Mouse (Mus musculus) heart, embryonic 11.5 days (tissue): ENCODE results near the gene Syce2. TPM values are rescaled to one million over a fixed set of nuclear protein-coding genes. Genes with fewer than 3 reads are reported as not detected.

Experiments
- ATAC-seq: fragments of 200-750 bp; cut with Nextera tagmentation; replicated peaks from 2 replicates; pipeline ENCODE4 v1.8.0; 2017; ENCODE audit warnings: moderate library complexity; ENCODE audit not compliant: insufficient number of reproducible peaks, low FRiP score, low TSS enrichment
- H3K27ac ChIP-seq: fragments of 300-500 bp; sonication (generic); 2 replicates; pipeline ENCODE4 v1.5.1; 2014; ENCODE audit warnings: mild to moderate bottlenecking, low read depth, low read length
- H3K27me3 ChIP-seq: fragments of 300-500 bp; sonication (generic); 2 replicates; pipeline ENCODE4 v1.6.1; 2014; ENCODE audit warnings: mild to moderate bottlenecking, low read length, mixed read lengths; ENCODE audit not compliant: control insufficient read depth, insufficient read depth
- H3K36me3 ChIP-seq: fragments of 300-500 bp; sonication (generic); 2 replicates; pipeline ENCODE4 v1.6.1; 2014; ENCODE audit warnings: mild to moderate bottlenecking, low read length, moderate library complexity, mixed read lengths; ENCODE audit not compliant: control insufficient read depth, insufficient read depth
- H3K4me1 ChIP-seq: fragments of 300-500 bp; sonication (generic); 2 replicates; pipeline ENCODE4 v1.6.1; 2014; ENCODE audit warnings: low read length; ENCODE audit not compliant: control insufficient read depth, insufficient read depth
- H3K4me2 ChIP-seq: fragments of 300-500 bp; sonication (generic); 2 replicates; pipeline ENCODE4 v1.6.1; 2014; ENCODE audit warnings: mild to moderate bottlenecking, moderate library complexity
- H3K4me3 ChIP-seq: fragments of 300-500 bp; sonication (generic); 2 replicates; pipeline ENCODE4 v1.5.1; 2014; ENCODE audit warnings: low read depth, low read length
- H3K9ac ChIP-seq: fragments of 300-500 bp; sonication (generic); 2 replicates; pipeline ENCODE4 v1.6.1; 2014; ENCODE audit warnings: mild to moderate bottlenecking, low read depth, low read length, moderate library complexity
- H3K9me3 ChIP-seq: fragments of 300-500 bp; sonication (generic); replicated peaks from 2 replicates; pipeline ENCODE4 v1.6.1; 2016; ENCODE audit warnings: low read length; ENCODE audit not compliant: control insufficient read depth
- WGBS: fragments of 180-500 bp; shearing (Covaris S2); extraction: QIAGEN DNeasy Blood & Tissue Kit; methylation state at CpG from one replicate; pipeline ENCODE4 v1.1.7; 2014; ENCODE audit not compliant: insufficient replicate concordance; 5-methylcytosine and 5-hydroxymethylcytosine counted together
- polyA plus RNA-seq: library from polyadenylated mRNA; unstranded; fragments of >200 nt; fragmentation: Nextera tagmentation; extraction: Ambion mirVana; gene quantifications from 2 replicates; pipeline ENCODE4 v1.2.1, GENCODE M21; 2014

Syce2 gene
- polyA plus RNA-seq, 1 experiment from 2014 or later, result 49.6 TPM

DNA sequence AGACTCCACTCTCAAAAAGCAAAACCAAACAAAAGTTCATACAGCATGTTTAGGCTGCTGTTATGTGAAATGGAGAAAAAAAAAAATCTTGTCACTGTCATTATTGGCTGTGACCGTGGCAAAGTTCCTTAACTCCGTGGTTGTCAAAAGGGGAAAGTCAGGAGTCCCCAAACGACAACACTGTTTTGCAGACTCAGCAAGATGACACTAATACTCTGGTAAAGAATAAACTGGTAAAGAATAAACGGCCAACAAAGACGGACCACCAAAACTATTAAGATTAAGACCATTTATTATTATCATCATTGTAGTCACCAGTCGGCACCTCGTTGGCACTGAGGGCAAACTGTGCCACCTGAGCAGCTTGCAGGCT, 32.0 kb upstream of the Syce2 start:
- Histone ChIP-seq H3K9me3 (no peaks in the 10 kb centered on the region), H3K4me2 (peak overlapping the region; percentile 73), H3K27ac (peak overlapping the region; percentile 95), H3K4me1 (peaks cover 23% of the 10 kb centered on the region), H3K36me3 (peaks cover 56% of the 10 kb centered on the region), H3K27me3 (no peaks in the 10 kb centered on the region), H3K9ac (peak overlapping the region; percentile 94), H3K4me3 (peak overlapping the region; percentile 80)
- ATAC-seq, result no peak
- 4% methylated on average over 7 of the region's 7 CpGs for WGBS

DNA sequence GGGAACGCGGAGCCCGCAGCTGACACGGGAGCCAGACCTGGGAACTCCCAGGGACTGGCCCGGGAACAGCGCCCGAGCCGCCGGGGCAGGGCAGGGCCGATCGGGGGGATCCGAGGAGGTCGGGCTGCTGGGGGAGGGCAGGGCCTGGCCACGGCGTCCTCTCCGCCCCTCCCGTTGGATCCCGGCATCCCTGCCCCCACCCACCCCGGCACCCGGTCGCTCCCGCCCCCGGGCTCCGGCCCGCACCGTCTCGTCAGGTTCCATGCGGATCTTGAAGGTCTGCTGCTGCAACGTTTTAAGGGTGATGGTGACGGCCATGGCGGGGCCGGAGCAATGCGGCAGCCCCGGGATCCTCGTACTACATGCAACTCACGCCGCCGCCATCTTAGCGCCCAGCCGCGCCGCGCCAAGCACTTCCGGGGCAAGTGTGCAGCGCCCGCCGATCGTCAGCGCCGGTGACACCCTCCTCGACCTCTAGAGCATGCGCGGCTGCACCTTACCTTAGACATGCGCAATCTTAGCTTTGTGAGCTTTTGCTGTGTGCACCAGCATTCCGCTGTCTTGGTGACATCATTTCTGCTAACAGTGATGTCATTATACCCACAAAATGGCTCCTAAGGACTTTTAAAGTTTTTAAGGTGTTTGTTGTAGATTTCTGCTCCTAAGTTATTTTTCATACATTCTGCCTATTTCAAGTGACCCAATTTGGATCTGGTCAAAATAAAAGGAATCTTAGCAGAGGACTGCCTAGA, 31.5 kb upstream of the Syce2 start, which contains the start of gene Rad23a:
Gene Rad23a (minus strand): TSS at position 418 of the 752 bp plus-strand sequence.
- Histone ChIP-seq H3K4me1 (peaks cover 26% of the 10 kb centered on the region), H3K36me3 (peaks cover 55% of the 10 kb centered on the region), H3K27ac (peak within 1 kb of the TSS; percentile 95), H3K9me3 (no peaks in the 10 kb centered on the region), H3K27me3 (no peaks in the 10 kb centered on the region), H3K9ac (peak within 1 kb of the TSS; percentile 94), H3K4me3 (peak within 1 kb of the TSS; percentile 80), H3K4me2 (peak within 1 kb of the TSS; percentile 73)
- WGBS, result 1% methylated on average over 55 of the region's 55 CpGs
- ATAC-seq, result peak; percentile 84

DNA sequence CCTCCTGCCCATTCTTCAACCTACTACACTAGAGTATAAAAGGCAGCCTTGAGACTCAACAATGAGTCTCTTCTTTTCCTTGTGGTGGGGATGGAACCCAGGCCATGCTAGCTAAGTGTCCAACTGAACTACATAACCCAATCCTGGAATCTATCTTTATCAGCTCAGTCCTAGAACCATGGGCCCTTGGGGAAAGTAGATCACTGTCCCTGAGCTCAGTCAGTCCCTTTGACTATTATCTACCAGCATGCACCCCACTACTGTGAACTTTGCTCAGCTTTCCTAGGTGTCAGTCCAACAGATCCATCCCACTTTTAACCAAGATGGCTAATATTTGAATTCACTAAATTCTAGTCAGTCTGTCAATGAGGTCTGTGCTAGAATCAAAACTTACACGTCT, 30.4 kb upstream of the Syce2 start:
- Histone ChIP-seq H3K27me3 (no peaks in the 10 kb centered on the region), H3K9ac (no peak overlapping the region), H3K36me3 (peaks cover 51% of the 10 kb centered on the region), H3K4me1 (peaks cover 27% of the 10 kb centered on the region), H3K4me2 (no peak overlapping the region), H3K27ac (peak overlapping the region; percentile 29; the same call in 1 of the 2 replicates), H3K9me3 (no peaks in the 10 kb centered on the region), H3K4me3 (no peak overlapping the region)
- ATAC-seq, result no peak
- 84% methylated on average over 1 of the region's 1 CpGs for WGBS

DNA sequence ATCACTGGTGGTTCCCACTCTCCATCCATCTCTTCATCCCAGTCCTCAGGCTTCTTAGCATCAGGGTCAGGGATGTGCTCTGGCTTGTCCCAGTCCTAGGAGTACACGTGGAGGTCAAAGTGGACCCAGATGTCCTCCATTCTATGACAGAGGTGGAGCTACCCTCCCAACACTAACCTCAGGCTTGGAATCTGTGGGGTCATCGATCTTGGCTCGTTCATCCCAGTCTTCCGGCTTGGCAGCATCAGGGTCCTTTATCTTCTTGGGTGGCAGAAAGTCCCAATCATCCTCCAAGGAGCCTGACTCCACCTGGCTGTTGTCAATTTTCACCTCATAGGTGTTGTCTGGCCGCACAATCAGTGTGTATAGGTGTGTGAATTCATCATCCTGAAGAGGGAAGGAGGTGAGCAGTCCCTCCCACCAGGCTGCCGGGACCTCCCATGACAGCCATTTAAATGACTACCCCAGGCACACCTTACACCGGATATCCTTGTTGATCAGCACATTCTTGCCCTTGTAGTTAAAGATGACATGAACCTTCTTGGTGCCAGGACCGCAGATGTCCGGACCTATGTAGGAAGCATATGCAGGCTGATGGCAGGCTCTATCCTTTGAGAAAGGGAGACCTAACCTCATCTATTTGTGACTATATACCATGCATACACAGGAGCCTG, 27.4 kb upstream of the Syce2 start:
- ATAC-seq, result no peak
- peak overlapping the region; percentile 99 for H3K9ac ChIP-seq
- peaks cover 30% of the 10 kb centered on the region for H3K4me1 ChIP-seq
- H3K9me3 ChIP-seq, result no peaks in the 10 kb centered on the region
- H3K27ac ChIP-seq, result no peak overlapping the region
- peak overlapping the region; percentile 69 for H3K4me2 ChIP-seq
- peak overlapping the region; percentile 97 for H3K4me3 ChIP-seq
- H3K36me3 ChIP-seq, result peaks cover 30% of the 10 kb centered on the region
- H3K27me3 ChIP-seq, result no peaks in the 10 kb centered on the region
- WGBS, result 85% methylated on average over 9 of the region's 9 CpGs

DNA sequence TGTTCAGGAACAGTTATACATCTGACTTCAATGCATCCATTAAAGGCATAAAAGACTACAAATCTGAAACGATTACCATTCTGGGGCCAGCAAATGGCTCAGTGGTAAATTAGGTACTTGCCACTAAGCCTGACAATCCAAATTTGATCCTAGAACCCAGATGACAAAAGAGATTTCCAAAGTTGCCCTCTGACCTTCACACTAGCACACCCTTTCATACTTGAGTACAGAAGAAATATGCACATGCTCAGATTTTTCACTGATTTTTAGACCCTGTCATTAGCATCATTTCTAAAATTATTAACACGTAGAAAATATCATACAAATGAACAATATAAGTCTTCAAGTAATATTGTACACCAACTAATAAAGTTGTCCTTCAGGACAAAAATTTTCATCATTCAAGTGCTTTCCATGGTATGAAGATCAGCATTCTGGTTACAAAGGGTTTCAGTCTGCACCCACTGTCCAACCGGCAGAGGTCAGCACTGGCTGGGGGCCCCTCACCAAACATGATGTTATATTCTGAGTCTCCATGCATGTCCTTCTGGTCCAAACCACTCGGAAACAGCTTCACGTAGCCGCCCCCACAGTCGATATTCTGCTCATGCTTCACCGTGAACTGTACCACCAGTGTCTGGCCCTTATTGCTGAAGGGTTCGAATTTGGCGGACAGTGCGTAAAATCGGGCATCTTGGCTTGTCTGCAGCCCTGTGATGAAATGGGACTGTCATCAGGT, 26.4 kb upstream of the Syce2 start:
- H3K9ac ChIP-seq, result peak overlapping the region; percentile 99
- no peak for ATAC-seq
- no peaks in the 10 kb centered on the region for H3K27me3 ChIP-seq
- peaks cover 30% of the 10 kb centered on the region for H3K36me3 ChIP-seq
- H3K9me3 ChIP-seq, result no peaks in the 10 kb centered on the region
- 15% methylated on average over 12 of the region's 12 CpGs for WGBS
- H3K4me1 ChIP-seq, result peaks cover 28% of the 10 kb centered on the region
- H3K4me3 ChIP-seq, result peak overlapping the region; percentile 97
- H3K27ac ChIP-seq, result peak overlapping the region; percentile 82
- H3K4me2 ChIP-seq, result peak overlapping the region; percentile 69

DNA sequence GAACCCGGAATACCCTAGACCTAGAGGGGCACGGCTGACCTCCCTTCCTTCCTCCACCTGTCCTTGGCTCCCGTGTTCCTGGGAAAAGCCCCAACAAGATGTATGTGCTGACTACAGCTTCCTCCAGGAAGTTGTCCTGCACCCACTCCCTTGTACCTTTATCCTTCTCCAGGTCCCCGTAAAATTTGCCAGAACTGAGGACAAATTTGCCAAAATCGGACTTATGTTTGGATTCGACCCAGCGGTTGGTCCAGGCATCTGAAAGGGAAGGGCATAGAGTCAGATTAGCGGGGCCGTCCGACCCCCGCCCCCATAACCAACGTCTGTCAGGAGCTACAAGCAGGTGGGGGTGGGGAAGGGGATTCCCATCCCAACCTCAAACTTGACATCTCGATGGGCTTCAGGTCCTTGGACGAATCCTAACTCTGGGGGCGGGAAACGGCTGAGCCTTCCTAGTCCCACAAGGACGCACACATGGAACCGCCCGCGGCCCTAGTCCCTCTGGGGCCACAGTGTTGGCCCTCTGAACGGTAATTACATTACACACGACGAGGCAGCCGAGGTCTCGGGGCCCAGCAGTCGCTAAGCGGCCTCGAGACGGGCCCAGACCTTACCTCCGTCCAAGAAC, 25.7 kb upstream of the Syce2 start:
- peak overlapping the region; percentile 69 for H3K4me2 ChIP-seq
- H3K36me3 ChIP-seq, result peaks cover 30% of the 10 kb centered on the region
- peak overlapping the region; percentile 99 for H3K9ac ChIP-seq
- H3K27ac ChIP-seq, result peak overlapping the region; percentile 82
- ATAC-seq, result peak; percentile 9; the same call in 1 of the 2 replicates
- peaks cover 28% of the 10 kb centered on the region for H3K4me1 ChIP-seq
- H3K27me3 ChIP-seq, result no peaks in the 10 kb centered on the region
- no peaks in the 10 kb centered on the region for H3K9me3 ChIP-seq
- H3K4me3 ChIP-seq, result peak overlapping the region; percentile 97
- WGBS, result under 1% methylated on average over 30 of the region's 30 CpGs

DNA sequence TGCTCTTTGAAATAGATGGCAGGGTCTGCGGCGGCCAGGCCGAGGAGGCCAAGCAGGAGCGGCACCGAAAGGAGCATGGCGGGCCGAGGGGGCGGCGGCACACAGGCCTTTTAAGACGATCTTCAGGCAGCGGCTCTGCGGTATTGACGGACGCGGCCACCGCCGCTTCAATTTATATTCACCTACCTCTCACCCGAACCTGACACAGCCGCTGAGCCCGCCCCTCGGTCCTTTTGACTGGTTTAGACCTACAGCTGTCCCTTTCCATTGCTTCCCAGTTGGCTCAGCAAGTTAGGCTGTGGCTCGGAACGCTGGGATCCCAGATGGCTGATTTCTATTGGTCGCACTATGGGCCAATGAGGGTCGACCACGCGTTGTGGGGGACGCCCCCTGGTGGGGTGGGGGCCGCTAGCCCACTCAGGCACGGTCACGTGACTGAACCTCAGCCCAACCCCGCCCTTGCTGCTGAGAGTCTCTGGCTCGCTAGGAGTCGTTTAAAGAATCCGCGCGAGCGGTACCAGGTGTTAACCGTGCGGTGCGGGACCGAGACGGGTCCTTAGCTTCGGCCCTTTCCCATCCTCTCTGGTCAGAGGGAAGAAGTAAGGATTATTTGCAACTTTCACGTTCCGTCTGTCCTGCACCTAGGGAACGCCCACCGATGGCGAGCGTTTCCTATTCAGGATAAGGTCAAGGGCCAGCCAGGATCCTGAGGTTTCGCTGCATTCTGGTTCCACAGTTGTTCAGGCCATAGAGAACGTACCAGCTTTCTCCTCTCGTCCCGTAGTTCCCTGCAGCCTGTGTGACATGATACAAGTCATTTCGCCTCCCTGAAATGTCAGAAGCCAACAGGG, 25.0 kb upstream of the Syce2 start, which contains the start of gene Calr:
Gene Calr (minus strand): TSS at position 213 of the 851 bp plus-strand sequence.
- ATAC-seq, result peak; percentile 99
- H3K4me3 ChIP-seq, result peak within 1 kb of the TSS; percentile 97
- WGBS, result under 1% methylated on average over 55 of the region's 55 CpGs
- peaks cover 23% of the 10 kb centered on the region for H3K36me3 ChIP-seq
- H3K9ac ChIP-seq, result peak within 1 kb of the TSS; percentile 99
- H3K27me3 ChIP-seq, result no peaks in the 10 kb centered on the region
- peak within 1 kb of the TSS; percentile 85 for H3K27ac ChIP-seq
- peak within 1 kb of the TSS; percentile 79 for H3K4me2 ChIP-seq
- H3K9me3 ChIP-seq, result no peaks in the 10 kb centered on the region
- peaks cover 28% of the 10 kb centered on the region for H3K4me1 ChIP-seq
